Mouse (Mus musculus) midbrain, embryonic 12.5 days (tissue): ENCODE measurements around the gene Ccl20. TPM values are rescaled to one million over a fixed set of nuclear protein-coding genes. Genes with fewer than 3 reads are reported as not detected.

Experiments used
- ATAC-seq: fragments of 200-750 bp; cut with Nextera tagmentation; 2 replicates; pipeline ENCODE4 v1.8.0; 2017; ENCODE audit warnings: low read depth, moderate TSS enrichment, moderate library complexity; ENCODE audit not compliant: low FRiP score
- H3K27ac ChIP-seq: fragments of 300-500 bp; sonication (generic); replicated peaks from 2 replicates; pipeline ENCODE4 v1.5.1; 2016; ENCODE audit warnings: mild to moderate bottlenecking
- H3K27me3 ChIP-seq: fragments of 300-500 bp; sonication (generic); 2 replicates; pipeline ENCODE4 v1.6.1; 2016; ENCODE audit warnings: mild to moderate bottlenecking
- H3K36me3 ChIP-seq: fragments of 300-500 bp; sonication (generic); 2 replicates; pipeline ENCODE4 v1.6.1; 2016
- H3K4me1 ChIP-seq: fragments of 300-500 bp; sonication (generic); 2 replicates; pipeline ENCODE4 v1.6.1; 2016
- H3K4me2 ChIP-seq: fragments of 300-500 bp; sonication (generic); replicated peaks from 2 replicates; pipeline ENCODE4 v1.6.1; 2016; ENCODE audit warnings: mild to moderate bottlenecking, moderate library complexity
- H3K4me3 ChIP-seq: fragments of 300-500 bp; sonication (generic); 2 replicates; pipeline ENCODE4 v1.5.1; 2016; ENCODE audit warnings: mild to moderate bottlenecking
- H3K9ac ChIP-seq: fragments of 300-500 bp; sonication (generic); replicated peaks from 2 replicates; pipeline ENCODE4 v1.6.1; 2016; ENCODE audit warnings: mild to moderate bottlenecking, moderate library complexity
- H3K9me3 ChIP-seq: fragments of 300-500 bp; sonication (generic); 2 replicates; pipeline ENCODE4 v1.6.1; 2016; ENCODE audit warnings: mild to moderate bottlenecking
- WGBS: fragments of 180-500 bp; shearing (Covaris S2); methylation state at CpG from one replicate; pipeline ENCODE4 v1.1.7; 2016; 5-methylcytosine and 5-hydroxymethylcytosine counted together
- polyA plus RNA-seq: library from polyadenylated mRNA; unstranded; fragments of >200 nt; fragmentation: Nextera tagmentation; extraction: Ambion mirVana; gene quantifications from 2 replicates; pipeline ENCODE4 v1.2.1, GENCODE M21; 2016

Ccl20 gene
- polyA plus RNA-seq, 1 experiment from 2014 or later: not detected

DNA sequence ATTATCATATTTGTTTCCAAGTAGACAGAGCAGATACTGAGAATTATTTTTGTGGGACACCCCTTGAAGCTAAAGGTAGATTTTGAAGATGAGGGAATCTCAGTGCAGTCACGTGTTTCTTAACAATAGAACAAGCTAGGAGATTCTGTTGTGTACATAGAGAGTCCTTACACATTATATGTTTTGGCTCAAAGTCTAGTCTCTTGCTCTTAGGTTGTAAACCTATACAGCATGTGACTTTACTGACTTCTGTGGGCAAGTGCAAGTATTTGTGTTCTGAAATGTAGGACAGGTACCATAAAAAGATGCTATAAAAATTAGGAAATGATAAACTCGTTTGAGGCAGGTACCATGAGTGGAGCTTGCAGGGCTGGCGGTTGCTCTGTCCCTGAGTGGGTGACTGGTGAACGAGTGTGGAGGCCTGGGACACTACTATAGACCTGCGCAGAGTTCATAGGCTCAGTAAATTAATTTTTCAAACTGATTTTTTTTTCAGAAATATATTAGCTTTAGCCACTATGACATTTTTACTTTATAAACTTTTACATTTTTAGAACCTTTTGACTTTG lies 9.1 kb upstream of the Ccl20 start:
- no peaks in the 10 kb centered on the region for H3K4me1 ChIP-seq
- H3K27me3 ChIP-seq: no peaks in the 10 kb centered on the region
- no peak overlapping the region for H3K4me2 ChIP-seq
- ATAC-seq: no peak
- no peak overlapping the region for H3K9ac ChIP-seq
- 83% methylated on average over 5 of the region's 5 CpGs for WGBS
- no peaks in the 10 kb centered on the region for H3K9me3 ChIP-seq
- no peaks in the 10 kb centered on the region for H3K36me3 ChIP-seq
- H3K27ac ChIP-seq: no peak overlapping the region
- H3K4me3 ChIP-seq: no peak overlapping the region

DNA sequence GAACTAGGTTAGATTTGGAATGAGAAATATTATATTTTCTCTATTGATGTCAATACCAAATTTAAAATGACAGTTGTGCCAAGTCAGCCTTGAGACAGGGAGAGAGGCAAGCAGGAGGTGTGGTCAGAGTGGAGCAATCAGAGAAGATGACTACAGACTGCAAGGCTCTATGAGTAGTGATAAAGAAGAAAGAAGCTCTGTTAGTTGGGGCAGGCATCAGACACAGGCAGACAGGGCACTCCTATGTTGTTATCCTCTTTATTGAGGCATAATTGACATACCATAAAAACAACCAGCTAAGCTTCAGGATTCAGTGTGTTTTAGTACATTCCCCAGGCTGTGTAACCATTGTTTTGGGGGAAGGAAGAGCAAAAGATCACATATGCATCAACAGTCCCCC lies 5.6 kb upstream of the Ccl20 start:
- no peaks in the 10 kb centered on the region for H3K36me3 ChIP-seq
- ATAC-seq: no peak
- no peak overlapping the region for H3K9ac ChIP-seq
- H3K27me3 ChIP-seq: no peaks in the 10 kb centered on the region
- no peak overlapping the region for H3K4me3 ChIP-seq
- no peak overlapping the region for H3K4me2 ChIP-seq
- no peaks in the 10 kb centered on the region for H3K9me3 ChIP-seq
- H3K27ac ChIP-seq: no peak overlapping the region
- H3K4me1 ChIP-seq: no peaks in the 10 kb centered on the region

DNA sequence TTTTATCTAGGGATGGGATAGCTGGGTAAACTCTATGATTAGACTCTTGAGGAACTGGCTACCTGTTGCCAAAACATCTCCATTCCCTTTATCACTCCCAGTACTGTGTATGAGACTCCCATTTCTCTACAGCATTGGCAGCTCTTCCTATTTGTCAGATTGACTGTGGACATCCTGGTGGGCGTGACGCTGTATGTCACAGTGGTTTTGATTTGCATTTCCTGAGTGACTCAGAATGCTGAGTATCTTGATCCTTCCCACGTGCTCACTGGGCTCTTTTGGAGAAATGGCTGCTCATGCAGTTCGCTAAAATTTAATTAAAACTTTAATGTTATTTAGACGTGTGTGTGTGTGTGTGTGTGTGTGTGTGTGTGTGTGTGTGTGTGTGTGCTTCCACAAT lies 4.8 kb upstream of the Ccl20 start:
- H3K27ac ChIP-seq: no peak overlapping the region
- no peak for ATAC-seq
- WGBS: 79% methylated on average over 5 of the region's 5 CpGs
- H3K4me3 ChIP-seq: no peak overlapping the region
- H3K4me1 ChIP-seq: no peaks in the 10 kb centered on the region
- H3K9me3 ChIP-seq: no peaks in the 10 kb centered on the region
- no peak overlapping the region for H3K4me2 ChIP-seq
- H3K27me3 ChIP-seq: no peaks in the 10 kb centered on the region
- H3K36me3 ChIP-seq: no peaks in the 10 kb centered on the region
- no peak overlapping the region for H3K9ac ChIP-seq

DNA sequence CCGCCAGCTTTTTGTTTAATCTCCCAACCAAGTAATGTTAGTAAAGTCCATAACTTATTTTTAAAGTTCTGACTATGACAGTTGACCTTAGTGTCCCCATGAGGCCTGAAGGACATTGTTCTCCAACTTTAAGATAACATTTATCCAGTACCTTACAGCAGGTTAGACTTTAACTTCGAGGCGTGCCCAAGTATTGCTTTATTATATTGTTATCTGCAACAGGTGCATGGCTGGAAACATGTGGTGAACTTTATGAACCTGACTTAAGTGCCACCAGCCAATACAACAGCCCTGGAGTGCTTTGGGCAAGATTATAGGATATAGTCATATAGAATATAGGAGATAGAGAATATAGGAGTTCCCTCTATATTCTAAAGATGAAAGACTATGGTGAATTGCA lies 651 bp downstream of the Ccl20 start:
- no peak for ATAC-seq
- Histone ChIP-seq H3K27ac (no peak overlapping the region), H3K4me1 (no peaks in the 10 kb centered on the region), H3K36me3 (no peaks in the 10 kb centered on the region), H3K9me3 (no peaks in the 10 kb centered on the region), H3K9ac (no peak overlapping the region), H3K27me3 (no peaks in the 10 kb centered on the region), H3K4me2 (no peak overlapping the region), H3K4me3 (no peak overlapping the region)
- 92% methylated on average over 3 of the region's 3 CpGs for WGBS

DNA sequence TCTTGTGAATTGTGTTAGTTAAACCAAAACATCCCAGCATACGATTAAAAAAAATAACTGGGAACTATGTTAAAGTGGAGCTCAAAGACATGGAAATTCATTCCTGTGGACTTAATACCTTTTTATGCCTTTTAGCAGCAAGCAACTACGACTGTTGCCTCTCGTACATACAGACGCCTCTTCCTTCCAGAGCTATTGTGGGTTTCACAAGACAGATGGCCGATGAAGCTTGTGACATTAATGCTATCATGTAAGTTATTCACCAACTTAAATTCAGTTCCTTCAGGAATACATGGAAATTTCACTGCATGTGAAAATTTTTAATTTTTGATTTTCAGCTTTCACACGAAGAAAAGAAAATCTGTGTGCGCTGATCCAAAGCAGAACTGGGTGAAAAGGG lies 1.1 kb downstream of the Ccl20 start:
- no peak overlapping the region for H3K4me2 ChIP-seq
- no peaks in the 10 kb centered on the region for H3K27me3 ChIP-seq
- ATAC-seq: no peak
- H3K9ac ChIP-seq: no peak overlapping the region
- H3K27ac ChIP-seq: no peak overlapping the region
- H3K4me1 ChIP-seq: no peaks in the 10 kb centered on the region
- 86% methylated on average over 7 of the region's 7 CpGs for WGBS
- no peaks in the 10 kb centered on the region for H3K9me3 ChIP-seq
- H3K36me3 ChIP-seq: no peaks in the 10 kb centered on the region
- no peak overlapping the region for H3K4me3 ChIP-seq

DNA sequence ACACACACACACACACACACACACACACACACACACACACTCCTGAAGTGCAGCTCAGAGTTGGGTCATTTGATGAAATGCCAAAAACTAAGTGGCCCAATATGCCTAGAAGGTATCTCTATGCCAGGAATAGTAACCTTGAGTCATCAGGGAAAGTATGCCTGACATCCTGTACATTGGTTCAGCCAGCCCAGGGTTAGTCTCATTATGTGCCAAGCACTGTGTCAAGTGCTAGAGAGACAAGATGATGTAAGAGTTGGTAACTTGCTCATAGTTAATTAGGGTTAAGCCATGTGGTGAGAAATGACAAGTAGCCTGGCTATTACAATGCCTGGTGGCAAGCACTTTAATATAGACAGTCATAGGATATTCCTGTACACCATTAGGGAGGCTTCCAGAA lies 3.3 kb downstream of the Ccl20 start:
- Histone ChIP-seq H3K4me2 (no peak overlapping the region), H3K9ac (no peak overlapping the region), H3K36me3 (no peaks in the 10 kb centered on the region), H3K4me1 (no peaks in the 10 kb centered on the region), H3K27me3 (no peaks in the 10 kb centered on the region), H3K4me3 (no peak overlapping the region), H3K27ac (no peak overlapping the region), H3K9me3 (no peaks in the 10 kb centered on the region)
- no peak for ATAC-seq

DNA sequence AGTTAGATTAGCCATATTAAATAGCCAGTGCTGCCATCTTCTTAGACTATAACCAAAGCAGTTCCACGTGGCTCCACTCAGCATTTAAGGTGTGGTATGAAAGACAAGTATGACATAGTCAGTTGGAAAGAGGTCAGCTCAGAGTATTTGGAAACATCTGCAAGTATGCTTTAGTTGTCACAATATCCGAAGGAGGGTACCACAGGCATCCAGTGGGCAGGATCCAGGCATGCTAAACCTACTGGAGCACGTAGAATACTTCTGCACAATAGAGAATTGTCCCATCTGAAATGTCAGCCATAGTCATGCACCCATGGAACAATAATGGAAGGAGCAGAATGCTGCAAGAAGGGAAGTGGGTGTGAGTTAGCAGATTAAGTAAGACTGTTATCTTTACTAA lies 3.7 kb downstream of the Ccl20 start:
- no peak overlapping the region for H3K4me2 ChIP-seq
- H3K4me1 ChIP-seq: no peaks in the 10 kb centered on the region
- H3K27ac ChIP-seq: no peak overlapping the region
- WGBS: 82% methylated on average over 3 of the region's 3 CpGs
- H3K36me3 ChIP-seq: no peaks in the 10 kb centered on the region
- H3K9me3 ChIP-seq: no peaks in the 10 kb centered on the region
- H3K9ac ChIP-seq: no peak overlapping the region
- no peaks in the 10 kb centered on the region for H3K27me3 ChIP-seq
- no peak for ATAC-seq
- H3K4me3 ChIP-seq: no peak overlapping the region

DNA sequence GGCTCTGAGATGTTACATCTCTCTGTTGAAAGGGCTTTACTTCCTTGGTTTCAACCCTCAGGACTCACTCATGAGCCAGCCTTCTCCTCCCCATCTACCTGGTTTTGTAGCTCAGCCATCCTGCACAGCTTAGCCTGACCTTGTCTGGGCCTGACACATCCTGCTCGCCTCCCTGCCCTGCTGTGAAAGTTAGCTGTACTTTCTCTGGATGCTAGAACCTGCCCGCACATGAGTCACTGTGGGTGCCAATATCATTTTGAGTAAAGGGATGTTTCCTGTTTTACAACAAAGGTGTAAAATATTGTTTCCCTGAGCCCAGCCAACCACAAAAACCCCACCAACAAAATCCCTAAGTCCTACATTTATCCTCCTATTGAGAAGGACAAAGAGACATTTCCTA lies 6.6 kb downstream of the Ccl20 start:
- Histone ChIP-seq H3K9me3 (no peaks in the 10 kb centered on the region), H3K4me2 (no peak overlapping the region), H3K4me1 (no peaks in the 10 kb centered on the region), H3K36me3 (no peaks in the 10 kb centered on the region), H3K9ac (no peak overlapping the region), H3K4me3 (no peak overlapping the region), H3K27me3 (no peaks in the 10 kb centered on the region), H3K27ac (no peak overlapping the region)
- WGBS: 90% methylated on average over 2 of the region's 2 CpGs
- ATAC-seq: no peak

DNA sequence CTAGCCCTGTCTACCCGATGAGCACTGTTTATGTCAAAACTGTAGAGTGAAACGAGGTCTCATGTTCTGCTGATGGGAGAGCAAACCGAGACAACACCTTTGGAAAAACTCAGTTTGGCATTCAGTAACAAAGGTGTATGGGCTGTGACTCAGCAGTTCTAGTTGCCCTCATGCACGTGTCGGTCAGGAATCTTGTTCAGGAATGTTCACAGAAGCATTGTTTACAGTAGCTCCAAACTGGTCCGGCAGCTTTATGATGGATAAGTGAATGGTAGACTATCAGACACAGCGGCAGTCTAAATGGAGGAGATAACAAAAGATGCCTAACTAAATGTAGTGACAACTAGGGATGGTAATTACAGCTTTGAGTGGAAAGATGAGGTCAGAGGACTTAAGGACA lies 19.3 kb downstream of the Ccl20 start:
- no peaks in the 10 kb centered on the region for H3K36me3 ChIP-seq
- no peak overlapping the region for H3K27ac ChIP-seq
- no peaks in the 10 kb centered on the region for H3K9me3 ChIP-seq
- H3K27me3 ChIP-seq: no peaks in the 10 kb centered on the region
- no peaks in the 10 kb centered on the region for H3K4me1 ChIP-seq
- ATAC-seq: no peak
- WGBS: 88% methylated on average over 7 of the region's 7 CpGs
- no peak overlapping the region for H3K4me2 ChIP-seq
- no peak overlapping the region for H3K9ac ChIP-seq
- no peak overlapping the region for H3K4me3 ChIP-seq

DNA sequence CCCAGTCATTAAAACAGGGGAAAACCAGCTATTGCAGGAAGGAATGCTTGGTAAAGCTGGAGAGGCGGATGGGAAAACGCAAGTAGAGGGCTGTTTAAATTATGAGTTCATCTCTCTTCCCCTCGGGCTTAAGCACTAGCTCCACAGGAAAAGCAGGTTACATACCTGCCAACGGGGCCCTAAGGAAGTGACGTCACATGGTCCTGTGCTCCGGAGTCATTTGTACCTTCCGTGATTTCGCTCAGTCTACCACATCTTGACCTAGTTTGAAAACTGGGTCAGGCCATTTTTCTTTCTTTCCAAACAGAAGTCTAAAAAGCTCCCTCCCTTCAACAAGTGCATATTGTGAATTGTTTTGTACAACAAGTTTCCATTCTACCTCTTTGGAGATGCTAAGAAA lies 21.3 kb downstream of the Ccl20 start:
- Histone ChIP-seq H3K27ac (no peak overlapping the region), H3K9ac (no peak overlapping the region), H3K4me2 (no peak overlapping the region), H3K27me3 (no peaks in the 10 kb centered on the region), H3K4me1 (no peaks in the 10 kb centered on the region), H3K9me3 (no peaks in the 10 kb centered on the region), H3K36me3 (no peaks in the 10 kb centered on the region), H3K4me3 (no peak overlapping the region)
- 94% methylated on average over 8 of the region's 8 CpGs for WGBS
- ATAC-seq: no peak

DNA sequence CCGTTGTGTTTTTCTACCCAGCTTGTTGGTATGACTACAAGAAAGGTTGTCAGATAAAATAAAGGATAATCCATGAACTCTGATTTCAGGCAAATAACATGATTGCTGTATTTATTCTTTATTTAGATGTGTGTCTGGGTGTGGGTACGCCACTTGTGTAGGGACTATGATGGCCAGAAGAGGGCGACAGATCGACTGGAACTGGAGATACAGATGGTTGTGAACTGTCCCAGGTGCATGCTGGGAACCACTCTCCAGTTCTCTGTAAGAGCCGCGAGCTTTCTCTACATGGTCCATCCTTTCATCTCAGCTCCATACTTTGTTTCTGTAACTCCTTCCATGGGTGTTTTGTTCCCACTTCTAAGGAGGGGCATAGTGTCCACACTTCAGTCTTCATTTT lies 22.2 kb downstream of the Ccl20 start:
- H3K36me3 ChIP-seq: no peaks in the 10 kb centered on the region

DNA sequence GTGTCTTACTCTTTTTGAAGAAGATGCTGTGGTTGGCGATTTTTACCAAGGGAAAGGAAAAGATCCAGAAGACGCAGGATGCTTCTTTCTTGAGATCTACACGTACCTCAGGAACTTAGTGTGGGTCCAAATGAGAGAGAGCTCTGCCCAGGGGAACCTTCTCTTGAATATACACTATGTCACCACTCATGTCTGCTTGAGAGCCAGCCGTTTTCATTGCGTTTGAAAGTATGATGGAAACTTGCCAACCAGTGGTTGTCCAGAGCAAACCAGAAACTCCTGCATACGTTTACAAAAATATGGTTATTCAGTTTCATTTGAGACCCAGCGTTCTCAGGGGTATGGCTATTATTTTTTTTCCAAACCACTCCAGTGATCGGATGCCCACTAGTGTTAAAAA lies 24.9 kb downstream of the Ccl20 start:
- no peak overlapping the region for H3K27ac ChIP-seq
- H3K4me3 ChIP-seq: no peak overlapping the region
- H3K27me3 ChIP-seq: no peaks in the 10 kb centered on the region
- H3K9ac ChIP-seq: no peak overlapping the region
- no peaks in the 10 kb centered on the region for H3K4me1 ChIP-seq
- 89% methylated on average over 8 of the region's 8 CpGs for WGBS
- no peak for ATAC-seq
- H3K36me3 ChIP-seq: no peaks in the 10 kb centered on the region
- no peak overlapping the region for H3K4me2 ChIP-seq
- no peaks in the 10 kb centered on the region for H3K9me3 ChIP-seq

More for the DNA sequence above, 22.2 kb downstream of the Ccl20 start:
- ATAC-seq: no peak
- Histone ChIP-seq H3K27ac (no peak overlapping the region), H3K9me3 (no peaks in the 10 kb centered on the region), H3K27me3 (no peaks in the 10 kb centered on the region), H3K9ac (no peak overlapping the region), H3K4me1 (no peaks in the 10 kb centered on the region), H3K4me2 (no peak overlapping the region), H3K4me3 (no peak overlapping the region)
- 82% methylated on average over 6 of the region's 6 CpGs for WGBS

DNA sequence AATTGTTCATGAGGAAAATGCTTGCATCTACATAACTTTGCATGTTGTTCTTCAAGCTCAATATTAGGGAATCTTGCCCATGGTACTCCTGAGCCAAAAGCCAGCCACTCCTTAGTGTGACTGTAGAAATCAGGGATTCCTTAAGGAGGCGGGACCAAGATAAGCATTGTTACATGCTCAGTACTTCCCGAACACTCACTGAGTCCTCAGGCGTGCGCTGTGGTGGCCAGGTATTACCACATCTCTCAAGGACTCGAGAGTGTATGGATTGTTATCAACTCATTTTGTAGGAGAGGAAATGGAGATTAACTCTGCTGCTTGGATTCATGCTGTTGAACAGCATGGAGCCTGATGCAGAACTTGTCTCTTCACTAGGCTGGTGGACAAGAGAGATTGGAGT lies 25.5 kb downstream of the Ccl20 start:
- ATAC-seq: no peak
- H3K4me3 ChIP-seq: no peak overlapping the region
- no peak overlapping the region for H3K4me2 ChIP-seq
- no peak overlapping the region for H3K9ac ChIP-seq
- 85% methylated on average over 5 of the region's 5 CpGs for WGBS
- H3K27me3 ChIP-seq: no peaks in the 10 kb centered on the region
- no peaks in the 10 kb centered on the region for H3K4me1 ChIP-seq
- no peaks in the 10 kb centered on the region for H3K36me3 ChIP-seq
- no peaks in the 10 kb centered on the region for H3K9me3 ChIP-seq
- H3K27ac ChIP-seq: no peak overlapping the region
